Mouse (Mus musculus): ENCODE measurements around the gene Olfr1183.
"Not testable (repeated sequence)": the region's sequence is repeated elsewhere in the genome, so short reads cannot be mapped to it uniquely, and the experiment has no call there.

The Olfr1183 gene

DNA sequence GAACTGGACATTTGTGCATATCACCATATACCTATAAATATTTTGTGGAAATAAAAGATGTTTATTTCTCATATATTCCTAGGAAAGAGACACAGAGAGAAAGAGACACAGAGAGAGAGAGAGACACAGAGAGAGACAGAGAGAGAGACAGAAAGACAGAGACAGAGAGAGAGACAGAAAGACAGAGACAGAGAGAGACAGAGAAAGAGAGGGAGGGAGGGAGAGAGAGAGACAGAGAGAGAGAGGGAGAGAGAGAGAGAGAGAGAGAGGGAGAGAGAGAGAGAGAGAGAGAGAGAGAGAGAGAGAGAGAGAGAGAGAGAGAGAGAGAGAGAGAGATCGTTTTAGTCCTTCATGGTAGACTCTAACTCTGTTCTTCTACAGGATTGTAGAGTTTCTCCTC, at the start of gene Olfr1183:
Olfr1183 (plus strand) TSS at position 301 of the 400 bp plus-strand sequence.
- not testable (repeated sequence) for ATAC-seq (ENCODE audit: insufficient number of reproducible peaks, low FRiP score, low TSS enrichment)

DNA sequence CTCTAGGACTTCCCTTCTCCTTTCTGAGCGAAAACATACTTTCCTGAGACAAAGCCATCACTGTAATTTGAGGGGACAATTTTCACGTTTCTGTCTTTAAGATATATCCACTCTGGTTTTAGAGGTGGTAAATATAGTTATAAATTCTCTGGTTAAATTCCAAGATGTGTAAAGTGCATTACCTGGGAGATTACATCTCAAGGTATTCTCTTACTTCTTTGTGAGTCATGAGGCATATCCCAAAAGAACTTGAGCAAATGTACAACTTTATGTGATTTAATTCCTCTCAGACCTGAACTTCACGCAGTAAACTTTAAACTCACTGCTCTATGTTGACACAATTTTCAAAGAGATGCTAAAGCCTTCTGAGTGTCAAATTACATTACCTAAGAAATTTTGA, 48.3 kb upstream of the Olfr1183 start, which contains the start of gene Olfr1179:
Olfr1179 (minus strand) TSS at position 101 of the 400 bp plus-strand sequence.
- ATAC-seq (ENCODE audit: insufficient number of reproducible peaks, low FRiP score, low TSS enrichment): no peak

DNA sequence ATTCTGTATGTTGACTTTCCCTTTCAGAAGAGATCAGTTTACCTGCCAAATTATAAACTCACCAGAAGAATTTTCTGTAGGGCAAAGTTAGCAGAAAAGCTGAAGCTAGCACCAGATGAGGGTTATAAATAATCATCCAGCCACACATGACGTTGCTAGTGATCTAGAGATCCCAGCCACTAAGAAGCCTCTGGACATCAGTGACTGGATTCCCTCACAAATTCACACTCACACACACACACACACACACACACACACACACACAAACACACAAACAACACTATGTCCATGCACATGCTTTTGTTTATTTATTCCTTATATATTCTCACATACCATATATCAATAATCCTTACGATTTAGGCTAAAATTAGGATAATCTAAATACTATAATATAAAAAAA, 35.6 kb upstream of the Olfr1183 start, which contains the start of gene Olfr1180:
Olfr1180 (minus strand) TSS at position 101 of the 400 bp plus-strand sequence.
- no peak for ATAC-seq (ENCODE audit: insufficient number of reproducible peaks, low FRiP score, low TSS enrichment)

DNA sequence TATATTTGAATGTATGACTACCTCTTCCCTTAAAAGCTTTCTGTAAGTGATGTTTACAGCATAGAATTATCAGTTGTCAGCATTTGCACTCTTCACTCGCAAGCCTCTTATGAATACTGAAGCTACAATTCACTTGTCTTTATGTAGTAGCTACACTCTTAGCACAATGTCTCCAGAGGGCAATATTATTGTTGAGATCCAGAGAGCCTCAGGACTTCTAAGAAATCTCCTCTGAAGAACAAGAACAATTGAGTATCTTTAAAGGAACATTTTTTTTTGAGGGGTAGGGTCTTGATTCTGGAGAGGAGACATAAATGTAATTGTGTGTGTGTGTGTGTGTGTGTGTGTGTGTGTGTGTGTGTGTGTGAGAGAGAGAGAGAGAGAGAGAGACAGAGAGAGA, 28.6 kb upstream of the Olfr1183 start, which contains the start of gene Olfr1181:
Olfr1181 (minus strand) TSS at position 101 of the 400 bp plus-strand sequence.
- ATAC-seq (ENCODE audit: insufficient number of reproducible peaks, low FRiP score, low TSS enrichment): no peak

DNA sequence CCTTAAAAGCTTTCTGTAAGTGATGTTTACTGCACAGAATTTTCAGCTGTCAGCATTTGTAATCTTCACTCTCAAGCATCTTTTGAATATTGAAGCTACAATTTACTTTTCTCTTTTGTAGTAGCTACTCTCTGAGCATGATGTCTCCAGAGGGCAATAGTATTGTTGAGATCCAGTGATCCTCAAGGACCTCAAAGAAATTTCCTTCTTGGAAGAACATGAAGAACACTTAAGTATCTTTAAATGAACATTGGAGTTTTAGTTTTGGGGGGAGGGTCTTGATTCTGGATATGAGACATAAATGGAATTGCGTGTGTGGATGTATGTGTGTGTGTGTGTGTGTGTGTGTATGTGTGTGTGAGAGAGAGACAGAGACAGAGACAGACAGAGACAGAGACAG, 5.6 kb upstream of the Olfr1183 start, which contains the start of gene Gm13757:
Gm13757 (minus strand) TSS at position 101 of the 400 bp plus-strand sequence.
- no peak for ATAC-seq (ENCODE audit: insufficient number of reproducible peaks, low FRiP score, low TSS enrichment)

DNA sequence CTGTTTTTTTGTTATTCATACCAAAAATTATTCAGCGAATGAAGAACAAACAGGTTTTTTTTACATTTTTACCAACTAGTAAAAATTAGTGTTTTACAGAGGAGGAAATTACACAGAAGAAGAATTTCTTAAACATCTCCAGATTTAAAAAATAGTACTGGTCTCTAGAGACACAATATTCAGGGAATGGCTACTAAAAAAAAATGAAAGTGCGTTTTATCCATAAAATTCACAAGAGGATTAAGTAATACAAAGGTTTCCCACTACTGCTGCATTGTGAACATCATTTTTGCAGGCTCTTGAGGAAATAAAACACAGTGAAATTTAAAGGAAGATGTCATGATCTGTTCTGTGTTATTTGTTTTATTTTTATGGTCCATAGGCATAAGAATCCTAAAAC, 28.6 kb downstream of the Olfr1183 start, which contains the start of gene Olfr1184:
Olfr1184 (plus strand) TSS at position 301 of the 400 bp plus-strand sequence.
- ATAC-seq (ENCODE audit: insufficient number of reproducible peaks, low FRiP score, low TSS enrichment): no peak

DNA sequence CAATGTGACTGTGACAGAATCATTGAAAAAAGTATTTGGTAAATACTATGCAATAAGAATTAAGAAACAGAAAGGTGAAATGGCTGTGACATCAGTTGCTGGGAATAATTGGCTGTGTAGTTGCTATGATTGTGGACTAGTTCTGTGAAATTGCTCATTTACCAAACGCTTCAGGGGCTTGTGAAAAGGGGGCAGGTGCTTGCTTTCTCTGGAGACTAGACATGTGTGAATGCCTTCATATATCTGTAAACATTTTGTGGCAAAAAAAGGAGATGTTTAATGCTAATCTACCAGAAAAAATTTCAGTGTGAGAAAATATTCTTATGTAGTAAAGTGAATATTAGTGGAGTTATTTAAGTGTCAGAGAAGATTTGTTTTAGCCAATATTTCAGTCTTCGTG, 38.4 kb downstream of the Olfr1183 start, which contains the start of gene Olfr1185-ps1:
Olfr1185-ps1 (plus strand) TSS at position 301 of the 400 bp plus-strand sequence.
- no peak for ATAC-seq (ENCODE audit: insufficient number of reproducible peaks, low FRiP score, low TSS enrichment)

DNA sequence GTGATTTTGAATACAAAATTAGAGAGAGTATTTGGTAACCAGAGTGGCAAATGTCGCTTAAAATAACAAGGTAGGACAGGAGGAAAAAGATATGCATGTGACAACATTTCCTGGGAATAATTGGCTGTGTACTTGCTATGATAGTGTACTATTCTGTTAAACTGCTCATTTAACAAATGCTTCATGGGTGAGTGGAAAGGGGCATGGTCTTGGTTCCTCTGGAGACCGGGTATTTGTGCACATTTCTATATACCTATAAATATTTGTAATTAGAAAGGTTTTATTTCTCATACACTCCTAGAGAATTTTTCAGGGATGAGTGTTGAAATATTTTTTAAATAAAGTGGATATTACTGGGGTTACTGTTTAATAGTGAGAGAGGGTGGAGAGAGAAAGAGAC, 63.6 kb downstream of the Olfr1183 start, which contains the start of gene Olfr1186:
Olfr1186 (plus strand) TSS at position 301 of the 400 bp plus-strand sequence.
- no peak for ATAC-seq (ENCODE audit: insufficient number of reproducible peaks, low FRiP score, low TSS enrichment)

All from cerebellum, adult (tissue).